Mouse (Mus musculus) G1E (cell line): ENCODE measurements around the gene Tuft1.

Source experiments
- CTCF ChIP-seq: IDR thresholded peaks from 2 replicates; pipeline ENCODE4 v1.5.1; 2012; ENCODE audit warnings: low read depth, low read length, inconsistent platforms, mixed read lengths
- GATA1 ChIP-seq: IDR thresholded peaks from 2 replicates; pipeline ENCODE4 v1.6.1; 2012; ENCODE audit warnings: borderline replicate concordance, low read length, inconsistent platforms, mixed read lengths
- GATA2 ChIP-seq: IDR thresholded peaks from 2 replicates; pipeline ENCODE4 v1.6.1; 2012; ENCODE audit warnings: low read depth, low read length, inconsistent platforms, borderline replicate concordance
- TAL1 ChIP-seq: conservative IDR thresholded peaks from 2 replicates; pipeline ENCODE4 v1.6.1; 2012; ENCODE audit warnings: low read depth, low read length, inconsistent platforms, mixed read lengths

DNA sequence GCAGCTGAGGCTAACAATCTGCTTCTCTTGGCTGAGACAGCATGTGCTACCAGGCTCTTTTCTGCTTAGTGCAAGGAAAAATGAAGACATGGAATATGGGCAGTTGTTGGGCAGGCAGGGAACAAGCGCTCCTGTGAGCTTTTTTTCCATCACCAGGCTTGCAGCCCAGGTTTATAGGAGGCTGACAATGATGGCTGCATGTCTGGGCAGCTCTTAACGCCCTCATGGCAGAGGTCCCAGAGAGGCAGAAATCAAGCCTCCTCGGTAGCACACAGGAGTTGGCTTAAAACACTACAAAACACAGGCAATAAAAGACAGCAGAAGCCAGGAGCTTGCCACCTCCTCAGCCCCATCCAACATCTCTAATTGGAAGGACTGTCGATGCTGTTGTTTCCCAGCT lies 47.3 kb downstream of the Tuft1 start:
- TF ChIP-seq TAL1 (no peak), CTCF (no peak), GATA1 (no peak), GATA2 (no peak)
